Mouse (Mus musculus): ENCODE measurements at regions not wholly inside any gene's neighbourhood (a gene's known extent, or its start where the extent isn't known, plus 50 kb on each side); places are given as distances from the start of the nearest gene placed in this dataset.

DNA sequence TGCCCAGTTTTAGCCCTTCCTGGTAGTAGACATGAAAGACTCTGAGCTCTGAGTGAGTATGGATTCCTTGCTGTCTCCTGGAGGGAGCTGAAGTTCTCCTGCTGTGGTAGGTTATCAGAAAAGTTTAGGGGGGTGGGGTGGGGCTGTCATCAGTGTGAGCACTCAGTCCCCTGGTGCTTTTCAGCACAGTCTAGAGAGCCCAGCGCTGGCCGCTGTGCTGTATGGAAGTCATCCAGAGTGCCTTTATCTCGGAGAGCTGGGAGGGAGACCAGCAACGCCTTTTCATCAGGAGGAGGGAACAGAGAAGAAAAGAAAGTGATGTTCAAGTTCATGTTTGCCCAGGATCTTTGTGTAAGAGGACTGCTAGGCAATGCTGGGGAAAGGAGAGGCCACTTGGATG, 163.6 kb downstream of the Cyp26b1 start:
- no peak for TF ChIP-seq CTCF (IDR thresholded peaks at IDR 0.05; ENCODE audit: low read depth)
- no peak for TF ChIP-seq EP300 (IDR thresholded peaks at IDR 0.05; ENCODE audit: low read depth)
